Mouse (Mus musculus) kidney, adult 2 months (tissue): ENCODE measurements around the gene Gpr12.
"Not testable (repeated sequence)": the region's sequence is repeated elsewhere in the genome, so short reads cannot be mapped to it uniquely, and the experiment has no call there.

Experiments
- CTCF ChIP-seq: fragments of 200-500 bp; conservative IDR thresholded peaks from 2 replicates; pipeline ENCODE4 v1.5.1; 2011; ENCODE audit warnings: low read depth, mild to moderate bottlenecking, control low read depth, low read length, moderate library complexity, mixed read lengths; ENCODE audit not compliant: insufficient read depth, insufficient read length
- POLR2A ChIP-seq: fragments of 200-500 bp; IDR thresholded peaks from one replicate; pipeline ENCODE4 v1.6.1; 2011; ENCODE audit warnings: low read depth, low read length, control low read depth

DNA sequence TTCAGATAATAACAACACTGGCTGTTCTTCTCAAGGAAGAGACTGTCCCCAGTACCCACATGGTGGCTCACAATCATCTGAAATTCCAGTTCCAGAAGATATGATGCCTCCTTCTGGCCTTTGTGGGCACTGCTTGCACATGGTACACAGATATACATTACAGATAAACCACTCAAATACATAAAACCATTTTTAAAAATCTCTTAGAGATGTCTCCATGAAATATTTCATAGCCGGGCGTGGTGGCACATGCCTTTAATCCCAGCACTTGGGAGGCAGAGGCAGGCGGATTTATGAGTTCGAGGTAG lies 12.3 kb downstream of the Gpr12 start:
- TF ChIP-seq CTCF, POLR2A: not testable (repeated sequence)
